Mouse (Mus musculus) MEL (cell line): Measurements from ENCODE around the gene Kifap3. TPM values are rescaled to one million over a fixed set of nuclear protein-coding genes. Genes with fewer than 3 reads are reported as not detected.

Experiments used
- DNase-seq: peaks from one replicate; pipeline ENCODE4 v3.0.0; 2011; ENCODE audit warnings: low read depth, low spot score
- H3K27ac ChIP-seq: 2 replicates; pipeline ENCODE4 v1.5.1; 2012; ENCODE audit warnings: low read depth, mild to moderate bottlenecking, control low read depth, low read length, moderate library complexity; ENCODE audit not compliant: control insufficient read depth
- H3K27me3 ChIP-seq, 2 experiments: fragments of 150-350 bp in 1 of 2; sonication (generic) in 1 of 2; 2 replicates each; pipeline ENCODE4 v1.6.1; 2012; ENCODE audit warnings: low read length in 2 of 2, mild to moderate bottlenecking in 2 of 2, improper control_type of control experiment in 1 of 2, moderate library complexity in 1 of 2; ENCODE audit not compliant: insufficient read depth in 2 of 2, control insufficient read depth in 1 of 2
- H3K36me3 ChIP-seq, 2 experiments: 2 replicates each; pipeline ENCODE4 v1.6.1; 2012 to 2014; ENCODE audit warnings: low read length in 2 of 2, improper control_type of control experiment in 1 of 2, inconsistent platforms in 1 of 2, mild to moderate bottlenecking in 1 of 2; ENCODE audit not compliant: insufficient read depth in 2 of 2, control insufficient read depth in 1 of 2
- H3K4me1 ChIP-seq, 2 experiments: fragments of 150-350 bp in 1 of 2; sonication (generic) in 1 of 2; 2 replicates each; pipeline ENCODE4 v1.6.1; 2012; ENCODE audit warnings: low read length in 2 of 2, improper control_type of control experiment in 1 of 2, mild to moderate bottlenecking in 1 of 2; ENCODE audit not compliant: insufficient read depth in 2 of 2, control insufficient read depth in 1 of 2
- H3K4me3 ChIP-seq, 2 experiments: fragments of 150-350 bp in 1 of 2; sonication (generic) in 1 of 2; 2 replicates each; pipeline ENCODE4 v1.5.1; 2012; ENCODE audit warnings: low read depth in 2 of 2, low read length in 2 of 2, mild to moderate bottlenecking in 2 of 2, moderate library complexity in 2 of 2, control low read depth in 1 of 2, improper control_type of control experiment in 1 of 2; ENCODE audit not compliant: control insufficient read depth in 1 of 2, insufficient read depth in 1 of 2
- H3K79me2 ChIP-seq: 2 replicates; pipeline ENCODE4 v1.6.1; 2012; ENCODE audit warnings: mild to moderate bottlenecking, low read length, moderate library complexity; ENCODE audit not compliant: control insufficient read depth, poor library complexity, insufficient read depth
- H3K9ac ChIP-seq: 2 replicates; pipeline ENCODE4 v1.6.1; 2012; ENCODE audit warnings: low read depth, mild to moderate bottlenecking, control low read depth, low read length, moderate library complexity; ENCODE audit not compliant: control insufficient read depth, poor library complexity, severe bottlenecking
- H3K9me3 ChIP-seq: fragments of 150-350 bp; sonication (generic); replicated peaks from 2 replicates; pipeline ENCODE4 v1.6.1; 2012; ENCODE audit warnings: mild to moderate bottlenecking, low read length, improper control_type of control experiment, moderate library complexity; ENCODE audit not compliant: insufficient read depth
- CTCF ChIP-seq, 3 experiments: IDR thresholded peaks in 2 of 3; conservative IDR thresholded peaks in 1 of 3; 2 replicates each; pipeline ENCODE4 v1.5.1; 2011 to 2012; ENCODE audit warnings: low read length in 3 of 3, low read depth in 2 of 3, mild to moderate bottlenecking in 2 of 3, improper control_type of control experiment in 1 of 3, inconsistent platforms in 1 of 3, mixed read lengths in 1 of 3, moderate library complexity in 1 of 3; ENCODE audit not compliant: control insufficient read depth in 1 of 3, insufficient read depth in 1 of 3, poor library complexity in 1 of 3, severe bottlenecking in 1 of 3
- E2F4 ChIP-seq: IDR thresholded peaks from 2 replicates; pipeline ENCODE4 v1.6.1; 2011; ENCODE audit warnings: low read depth, low read length, improper control_type of control experiment, borderline replicate concordance
- ETS1 ChIP-seq: IDR thresholded peaks from 2 replicates; pipeline ENCODE4 v1.6.1; 2012; ENCODE audit warnings: low read depth, mild to moderate bottlenecking, inconsistent platforms, low read length, improper control_type of control experiment, moderate library complexity
- GABPA ChIP-seq: IDR thresholded peaks from 2 replicates; pipeline ENCODE4 v1.6.1; 2012; ENCODE audit warnings: low read depth, mild to moderate bottlenecking, inconsistent platforms, low read length, improper control_type of control experiment, moderate library complexity
- GATA1 ChIP-seq: IDR thresholded peaks from 2 replicates; pipeline ENCODE4 v1.6.1; 2011; ENCODE audit warnings: low read depth, low read length, improper control_type of control experiment
- KAT2A ChIP-seq: conservative IDR thresholded peaks from 2 replicates; pipeline ENCODE4 v1.6.1; 2012; ENCODE audit warnings: low read depth, low read length, improper control_type of control experiment, inconsistent platforms
- MAZ ChIP-seq: IDR thresholded peaks from 2 replicates; pipeline ENCODE4 v1.6.1; 2012; ENCODE audit warnings: low read depth, mild to moderate bottlenecking, inconsistent platforms, low read length, improper control_type of control experiment
- MEF2A ChIP-seq: IDR thresholded peaks from 2 replicates; pipeline ENCODE4 v1.6.1; 2014; ENCODE audit warnings: low read depth, mild to moderate bottlenecking, inconsistent platforms, low read length, improper control_type of control experiment; ENCODE audit not compliant: poor library complexity, insufficient replicate concordance, severe bottlenecking; ENCODE audit errors: extremely low read depth
- MYC ChIP-seq: IDR thresholded peaks from 2 replicates; pipeline ENCODE4 v1.6.1; 2011; ENCODE audit warnings: low read depth, mild to moderate bottlenecking, low read length, improper control_type of control experiment, moderate library complexity
- NRF1 ChIP-seq: IDR thresholded peaks from 2 replicates; pipeline ENCODE4 v1.6.1; 2014; ENCODE audit warnings: low read depth, mild to moderate bottlenecking, inconsistent platforms, low read length, improper control_type of control experiment, moderate library complexity; ENCODE audit not compliant: poor library complexity, insufficient read depth, severe bottlenecking
- POLR2A ChIP-seq, 2 experiments: IDR thresholded peaks; 2 replicates each; pipeline ENCODE4 v1.6.1; 2011 to 2012; ENCODE audit warnings: low read length in 2 of 2, mild to moderate bottlenecking in 2 of 2, control low read depth in 1 of 2, improper control_type of control experiment in 1 of 2, low read depth in 1 of 2, moderate library complexity in 1 of 2; ENCODE audit not compliant: control insufficient read depth in 1 of 2, insufficient read depth in 1 of 2, poor library complexity in 1 of 2
- POLR2AphosphoS2 ChIP-seq: IDR thresholded peaks from 2 replicates; pipeline ENCODE4 v1.6.1; 2011; ENCODE audit warnings: low read length, improper control_type of control experiment
- RCOR1 ChIP-seq: IDR thresholded peaks from 2 replicates; pipeline ENCODE4 v1.6.1; 2012; ENCODE audit warnings: low read depth, mild to moderate bottlenecking, inconsistent platforms, low read length, improper control_type of control experiment
- TAL1 ChIP-seq: IDR thresholded peaks from 2 replicates; pipeline ENCODE4 v1.6.1; 2012; ENCODE audit warnings: mild to moderate bottlenecking, inconsistent platforms, low read length, moderate library complexity, mixed read lengths
- TBP ChIP-seq: IDR thresholded peaks from 2 replicates; pipeline ENCODE4 v1.8.0; 2011; ENCODE audit warnings: low read depth, low read length, improper control_type of control experiment
- TCF12 ChIP-seq: IDR thresholded peaks from 2 replicates; pipeline ENCODE4 v1.6.1; 2014; ENCODE audit warnings: low read depth, mild to moderate bottlenecking, inconsistent platforms, low read length, improper control_type of control experiment, moderate library complexity
- USF2 ChIP-seq, 2 experiments: IDR thresholded peaks; 2 replicates each; pipeline ENCODE4 v1.6.1; 2011 to 2012; ENCODE audit warnings: improper control_type of control experiment in 2 of 2, low read length in 2 of 2, borderline replicate concordance in 1 of 2, inconsistent platforms in 1 of 2, low read depth in 1 of 2, mild to moderate bottlenecking in 1 of 2; ENCODE audit not compliant: insufficient read depth in 1 of 2
- ZC3H11A ChIP-seq: IDR thresholded peaks from 2 replicates; pipeline ENCODE4 v1.6.1; 2012; ENCODE audit warnings: low read depth, mild to moderate bottlenecking, inconsistent platforms, low read length, improper control_type of control experiment
- ZKSCAN1 ChIP-seq: IDR thresholded peaks from 2 replicates; pipeline ENCODE4 v1.6.1; 2012; ENCODE audit warnings: low read depth, mild to moderate bottlenecking, inconsistent platforms, low read length, improper control_type of control experiment, moderate library complexity
- ZMIZ1 ChIP-seq: IDR thresholded peaks from 2 replicates; pipeline ENCODE4 v1.6.1; 2012; ENCODE audit warnings: low read depth, mild to moderate bottlenecking, inconsistent platforms, low read length, improper control_type of control experiment, moderate library complexity
- ZNF384 ChIP-seq: IDR thresholded peaks from 2 replicates; pipeline ENCODE4 v1.6.1; 2012; ENCODE audit warnings: low read depth, mild to moderate bottlenecking, inconsistent platforms, low read length, improper control_type of control experiment
- polyA plus RNA-seq, 2 experiments: library from polyadenylated mRNA; stranded (reverse) in 1 of 2; unstranded in 1 of 2; fragments of >175 nt in 1 of 2; fragments of >200 nt in 1 of 2; gene quantifications; 2 replicates each; pipeline versions ENCODE4 v1.2.1 to v1.2.4; 2012; ENCODE audit warnings: low replicate concordance in 2 of 2, low read depth in 1 of 2; ENCODE audit not compliant: insufficient read length in 2 of 2, insufficient read depth in 1 of 2, missing spikeins in 1 of 2
- total RNA-seq: library from RNA; depleted of rRNA; stranded (reverse); fragments of 300-350 nt; gene quantifications from 2 replicates; pipeline ENCODE4 v1.2.3, GENCODE M21; 2012

The Kifap3 gene
- total and polyA plus RNA-seq, 3 experiments, result 5.1 to 7.6 TPM; not detected in 1

GRCm38 (mm10) chr1:163889629-163890028 is 110.2 kb downstream of the Kifap3 start:
- Histone ChIP-seq H3K27ac (no peak overlapping the region), H3K9me3 (no peaks in the 10 kb centered on the region), H3K4me3 (no peak overlapping the region), H3K4me1 (no peaks in the 10 kb centered on the region), H3K9ac (no peak overlapping the region), H3K79me2 (no peaks in the 10 kb centered on the region), H3K27me3 (no peaks in the 10 kb centered on the region), H3K36me3 (no peaks in the 10 kb centered on the region)
- no peak for DNase-seq
- TF ChIP-seq KAT2A, result no peak
- no peak for TF ChIP-seq MYC
- no peak for TF ChIP-seq ZNF384
- no peak for TF ChIP-seq TCF12
- TF ChIP-seq NRF1, result no peak
- TF ChIP-seq POLR2AphosphoS2, result no peak
- TF ChIP-seq POLR2A (IDR thresholded peaks at IDR 0.05; ENCODE audit: control insufficient read depth in 1 of 2, insufficient read depth in 1 of 2, low read depth in 1 of 2, low read length in 2 of 2, poor library complexity in 1 of 2), result no peak
- TF ChIP-seq MEF2A, result no peak
- no peak for TF ChIP-seq MAZ
- TF ChIP-seq CTCF (IDR thresholded peaks at IDR 0.05 in 2 of 3, conservative IDR thresholded peaks at IDR 0.05 in 1 of 3; ENCODE audit: control insufficient read depth in 1 of 3, insufficient read depth in 1 of 3, low read depth in 2 of 3, low read length in 3 of 3, poor library complexity in 1 of 3, severe bottlenecking in 1 of 3), result no peak
- TF ChIP-seq ZMIZ1, result no peak
- no peak for TF ChIP-seq ETS1
- no peak for TF ChIP-seq TBP
- TF ChIP-seq GABPA, result no peak

- H3K4me1 ChIP-seq, result no peaks in the 10 kb centered on the region
- peaks cover 0 to under 1% of the 10 kb centered on the region in 2 experiments; a peak in 1 of 4 replicates for H3K36me3 ChIP-seq
- no peak overlapping the region for H3K27ac ChIP-seq
- H3K9ac ChIP-seq, result no peak overlapping the region
- no peak for TF ChIP-seq POLR2AphosphoS2
- TF ChIP-seq NRF1, result no peak
- no peak for TF ChIP-seq RCOR1
- TF ChIP-seq TAL1, result no peak
- no peak for TF ChIP-seq ZMIZ1
- TF ChIP-seq ZC3H11A, result no peak
- TF ChIP-seq ZKSCAN1, result no peak
- TF ChIP-seq GATA1, result no peak
- TF ChIP-seq ETS1, result no peak
- no peak for TF ChIP-seq USF2 (IDR thresholded peaks at IDR 0.05; ENCODE audit: borderline replicate concordance in 1 of 2, insufficient read depth in 1 of 2, low read depth in 1 of 2, low read length in 2 of 2)
- no peak for TF ChIP-seq E2F4
- TF ChIP-seq, all 39 proteins: peak for 0
- no peak overlapping the region for H3K4me3 ChIP-seq
- DNase-seq, result no peak
- no peaks in the 10 kb centered on the region for H3K27me3 ChIP-seq
- H3K9me3 ChIP-seq, result no peaks in the 10 kb centered on the region
- H3K79me2 ChIP-seq, result no peaks in the 10 kb centered on the region
These were observed 113.9 kb downstream of the Kifap3 start for GRCm38 (mm10) chr1:163893294-163893693.
